Mouse (Mus musculus) MEL (cell line): Measurements from ENCODE around the gene Vopp1. TPM values are rescaled to one million over a fixed set of nuclear protein-coding genes. Genes with fewer than 3 reads are reported as not detected.

Experiments used
- DNase-seq: peaks from one replicate; pipeline ENCODE4 v3.0.0; 2011; ENCODE audit warnings: low read depth, low spot score
- H3K27ac ChIP-seq: 2 replicates; pipeline ENCODE4 v1.5.1; 2012; ENCODE audit warnings: low read depth, mild to moderate bottlenecking, control low read depth, low read length, moderate library complexity; ENCODE audit not compliant: control insufficient read depth
- H3K27me3 ChIP-seq, 2 experiments: fragments of 150-350 bp in 1 of 2; sonication (generic) in 1 of 2; 2 replicates each; pipeline ENCODE4 v1.6.1; 2012; ENCODE audit warnings: low read length in 2 of 2, mild to moderate bottlenecking in 2 of 2, improper control_type of control experiment in 1 of 2, moderate library complexity in 1 of 2; ENCODE audit not compliant: insufficient read depth in 2 of 2, control insufficient read depth in 1 of 2
- H3K36me3 ChIP-seq, 2 experiments: 2 replicates each; pipeline ENCODE4 v1.6.1; 2012 to 2014; ENCODE audit warnings: low read length in 2 of 2, improper control_type of control experiment in 1 of 2, inconsistent platforms in 1 of 2, mild to moderate bottlenecking in 1 of 2; ENCODE audit not compliant: insufficient read depth in 2 of 2, control insufficient read depth in 1 of 2
- H3K4me1 ChIP-seq, 2 experiments: fragments of 150-350 bp in 1 of 2; sonication (generic) in 1 of 2; 2 replicates each; pipeline ENCODE4 v1.6.1; 2012; ENCODE audit warnings: low read length in 2 of 2, improper control_type of control experiment in 1 of 2, mild to moderate bottlenecking in 1 of 2; ENCODE audit not compliant: insufficient read depth in 2 of 2, control insufficient read depth in 1 of 2
- H3K4me3 ChIP-seq, 2 experiments: fragments of 150-350 bp in 1 of 2; sonication (generic) in 1 of 2; 2 replicates each; pipeline ENCODE4 v1.5.1; 2012; ENCODE audit warnings: low read depth in 2 of 2, low read length in 2 of 2, mild to moderate bottlenecking in 2 of 2, moderate library complexity in 2 of 2, control low read depth in 1 of 2, improper control_type of control experiment in 1 of 2; ENCODE audit not compliant: control insufficient read depth in 1 of 2, insufficient read depth in 1 of 2
- H3K79me2 ChIP-seq: 2 replicates; pipeline ENCODE4 v1.6.1; 2012; ENCODE audit warnings: mild to moderate bottlenecking, low read length, moderate library complexity; ENCODE audit not compliant: control insufficient read depth, poor library complexity, insufficient read depth
- H3K9ac ChIP-seq: 2 replicates; pipeline ENCODE4 v1.6.1; 2012; ENCODE audit warnings: low read depth, mild to moderate bottlenecking, control low read depth, low read length, moderate library complexity; ENCODE audit not compliant: control insufficient read depth, poor library complexity, severe bottlenecking
- H3K9me3 ChIP-seq: fragments of 150-350 bp; sonication (generic); replicated peaks from 2 replicates; pipeline ENCODE4 v1.6.1; 2012; ENCODE audit warnings: mild to moderate bottlenecking, low read length, improper control_type of control experiment, moderate library complexity; ENCODE audit not compliant: insufficient read depth
- BHLHE40 ChIP-seq: IDR thresholded peaks from 2 replicates; pipeline ENCODE4 v1.6.1; 2012; ENCODE audit warnings: low read depth, mild to moderate bottlenecking, inconsistent platforms, low read length, improper control_type of control experiment, borderline replicate concordance
- CHD1 ChIP-seq: IDR thresholded peaks from 2 replicates; pipeline ENCODE4 v1.6.1; 2012; ENCODE audit warnings: low read depth, mild to moderate bottlenecking, inconsistent platforms, low read length, improper control_type of control experiment
- CHD2 ChIP-seq: IDR thresholded peaks from 2 replicates; pipeline ENCODE4 v1.6.1; 2011; ENCODE audit warnings: low read length, improper control_type of control experiment
- CTCF ChIP-seq, 3 experiments: IDR thresholded peaks in 2 of 3; conservative IDR thresholded peaks in 1 of 3; 2 replicates each; pipeline ENCODE4 v1.5.1; 2011 to 2012; ENCODE audit warnings: low read length in 3 of 3, low read depth in 2 of 3, mild to moderate bottlenecking in 2 of 3, improper control_type of control experiment in 1 of 3, inconsistent platforms in 1 of 3, mixed read lengths in 1 of 3, moderate library complexity in 1 of 3; ENCODE audit not compliant: control insufficient read depth in 1 of 3, insufficient read depth in 1 of 3, poor library complexity in 1 of 3, severe bottlenecking in 1 of 3
- ELF1 ChIP-seq: IDR thresholded peaks from 2 replicates; pipeline ENCODE4 v1.6.1; 2014; ENCODE audit warnings: low read depth, mild to moderate bottlenecking, inconsistent platforms, low read length, improper control_type of control experiment, moderate library complexity
- EP300 ChIP-seq, 2 experiments: IDR thresholded peaks; 2 replicates each; pipeline ENCODE4 v1.6.1; 2011; ENCODE audit warnings: improper control_type of control experiment in 2 of 2, low read length in 2 of 2, low read depth in 1 of 2, mild to moderate bottlenecking in 1 of 2
- GABPA ChIP-seq: IDR thresholded peaks from 2 replicates; pipeline ENCODE4 v1.6.1; 2012; ENCODE audit warnings: low read depth, mild to moderate bottlenecking, inconsistent platforms, low read length, improper control_type of control experiment, moderate library complexity
- GATA1 ChIP-seq: IDR thresholded peaks from 2 replicates; pipeline ENCODE4 v1.6.1; 2011; ENCODE audit warnings: low read depth, low read length, improper control_type of control experiment
- JUND ChIP-seq: IDR thresholded peaks from 2 replicates; pipeline ENCODE4 v1.6.1; 2011; ENCODE audit warnings: low read depth, mild to moderate bottlenecking, improper control_type of control experiment, low read length
- MAFK ChIP-seq: IDR thresholded peaks from 2 replicates; pipeline ENCODE4 v1.6.1; 2011; ENCODE audit warnings: low read depth, mild to moderate bottlenecking, low read length, improper control_type of control experiment, borderline replicate concordance
- MAZ ChIP-seq: IDR thresholded peaks from 2 replicates; pipeline ENCODE4 v1.6.1; 2012; ENCODE audit warnings: low read depth, mild to moderate bottlenecking, inconsistent platforms, low read length, improper control_type of control experiment
- MEF2A ChIP-seq: IDR thresholded peaks from 2 replicates; pipeline ENCODE4 v1.6.1; 2014; ENCODE audit warnings: low read depth, mild to moderate bottlenecking, inconsistent platforms, low read length, improper control_type of control experiment; ENCODE audit not compliant: poor library complexity, insufficient replicate concordance, severe bottlenecking; ENCODE audit errors: extremely low read depth
- MXI1 ChIP-seq: IDR thresholded peaks from 2 replicates; pipeline ENCODE4 v1.6.1; 2011; ENCODE audit warnings: mild to moderate bottlenecking, low read depth, low read length, improper control_type of control experiment
- MYB ChIP-seq: IDR thresholded peaks from 2 replicates; pipeline ENCODE4 v1.6.1; 2011; ENCODE audit warnings: mild to moderate bottlenecking, low read depth, low read length, improper control_type of control experiment
- MYC ChIP-seq: IDR thresholded peaks from 2 replicates; pipeline ENCODE4 v1.6.1; 2011; ENCODE audit warnings: low read depth, mild to moderate bottlenecking, low read length, improper control_type of control experiment, moderate library complexity
- NELFE ChIP-seq: IDR thresholded peaks from 2 replicates; pipeline ENCODE4 v1.6.1; 2011; ENCODE audit warnings: low read depth, low read length, improper control_type of control experiment
- NRF1 ChIP-seq: IDR thresholded peaks from 2 replicates; pipeline ENCODE4 v1.6.1; 2014; ENCODE audit warnings: low read depth, mild to moderate bottlenecking, inconsistent platforms, low read length, improper control_type of control experiment, moderate library complexity; ENCODE audit not compliant: poor library complexity, insufficient read depth, severe bottlenecking
- POLR2AphosphoS5 ChIP-seq: IDR thresholded peaks from 2 replicates; pipeline ENCODE4 v1.6.1; 2012; ENCODE audit warnings: low read depth, borderline replicate concordance, mild to moderate bottlenecking, inconsistent platforms, low read length, moderate library complexity, mixed read lengths
- RCOR1 ChIP-seq: IDR thresholded peaks from 2 replicates; pipeline ENCODE4 v1.6.1; 2012; ENCODE audit warnings: low read depth, mild to moderate bottlenecking, inconsistent platforms, low read length, improper control_type of control experiment
- SIN3A ChIP-seq: IDR thresholded peaks from 2 replicates; pipeline ENCODE4 v1.6.1; 2012; ENCODE audit warnings: low read length, improper control_type of control experiment, inconsistent platforms
- SMC3 ChIP-seq: IDR thresholded peaks from 2 replicates; pipeline ENCODE4 v1.6.1; 2011; ENCODE audit warnings: low read depth, low read length, improper control_type of control experiment
- TAL1 ChIP-seq: IDR thresholded peaks from 2 replicates; pipeline ENCODE4 v1.6.1; 2012; ENCODE audit warnings: mild to moderate bottlenecking, inconsistent platforms, low read length, moderate library complexity, mixed read lengths
- TCF12 ChIP-seq: IDR thresholded peaks from 2 replicates; pipeline ENCODE4 v1.6.1; 2014; ENCODE audit warnings: low read depth, mild to moderate bottlenecking, inconsistent platforms, low read length, improper control_type of control experiment, moderate library complexity
- USF1 ChIP-seq: IDR thresholded peaks from 2 replicates; pipeline ENCODE4 v1.6.1; 2014; ENCODE audit warnings: low read depth, mild to moderate bottlenecking, inconsistent platforms, low read length, improper control_type of control experiment, moderate library complexity
- USF2 ChIP-seq, 2 experiments: IDR thresholded peaks; 2 replicates each; pipeline ENCODE4 v1.6.1; 2011 to 2012; ENCODE audit warnings: improper control_type of control experiment in 2 of 2, low read length in 2 of 2, borderline replicate concordance in 1 of 2, inconsistent platforms in 1 of 2, low read depth in 1 of 2, mild to moderate bottlenecking in 1 of 2; ENCODE audit not compliant: insufficient read depth in 1 of 2
- ZC3H11A ChIP-seq: IDR thresholded peaks from 2 replicates; pipeline ENCODE4 v1.6.1; 2012; ENCODE audit warnings: low read depth, mild to moderate bottlenecking, inconsistent platforms, low read length, improper control_type of control experiment
- ZNF384 ChIP-seq: IDR thresholded peaks from 2 replicates; pipeline ENCODE4 v1.6.1; 2012; ENCODE audit warnings: low read depth, mild to moderate bottlenecking, inconsistent platforms, low read length, improper control_type of control experiment
- polyA plus RNA-seq, 2 experiments: library from polyadenylated mRNA; stranded (reverse) in 1 of 2; unstranded in 1 of 2; fragments of >175 nt in 1 of 2; fragments of >200 nt in 1 of 2; gene quantifications; 2 replicates each; pipeline versions ENCODE4 v1.2.1 to v1.2.4; 2012; ENCODE audit warnings: low replicate concordance in 2 of 2, low read depth in 1 of 2; ENCODE audit not compliant: insufficient read length in 2 of 2, insufficient read depth in 1 of 2, missing spikeins in 1 of 2
- total RNA-seq: library from RNA; depleted of rRNA; stranded (reverse); fragments of 300-350 nt; gene quantifications from 2 replicates; pipeline ENCODE4 v1.2.3, GENCODE M21; 2012

The Vopp1 gene
- total and polyA plus RNA-seq, 3 experiments, result 14.2 to 17.0 TPM; not detected in 1

DNA sequence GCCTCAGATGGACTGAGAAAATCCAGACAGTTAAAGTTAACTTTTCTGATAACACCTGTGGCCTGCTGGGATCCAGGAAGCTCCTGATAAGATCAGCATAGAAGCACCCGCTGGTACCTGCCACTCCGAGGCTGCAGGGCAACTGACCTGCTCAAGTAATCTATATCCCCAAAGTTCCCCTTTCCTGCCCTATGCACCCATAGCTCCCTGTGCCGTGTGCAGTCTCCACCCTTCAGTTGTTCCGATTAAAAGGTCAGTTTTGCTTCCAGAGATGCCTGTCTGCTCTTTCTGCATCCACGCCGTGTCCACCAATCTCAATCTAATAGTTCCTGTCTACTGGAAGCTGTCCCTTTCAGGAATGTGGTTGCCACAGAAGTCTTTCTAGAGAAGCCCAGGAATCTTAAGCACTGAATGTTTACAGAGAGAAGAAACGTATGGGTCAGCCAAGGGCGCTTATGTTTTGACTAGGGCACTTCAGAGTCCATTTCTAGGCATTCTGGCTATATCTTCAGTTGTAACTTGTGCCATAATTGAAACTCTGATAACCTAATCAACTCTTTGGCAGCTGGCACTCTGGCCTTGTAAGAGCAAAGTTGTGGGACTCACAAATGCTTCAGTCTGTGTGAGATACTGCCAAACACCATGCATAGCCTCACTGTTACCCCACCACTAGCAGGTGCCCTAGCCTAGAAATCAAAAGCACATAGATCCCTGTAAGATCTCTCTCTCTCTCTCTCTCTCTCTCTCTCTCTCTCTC lies 57.7 kb downstream of the Vopp1 start:
- Histone ChIP-seq H3K9ac (no peak overlapping the region), H3K27ac (peak overlapping the region; percentile 71), H3K4me1 (peaks cover 37 to 51% of the 10 kb centered on the region in 2 experiments), H3K79me2 (no peaks in the 10 kb centered on the region), H3K36me3 (peaks cover 0 to 68% of the 10 kb centered on the region in 2 experiments; a peak in 2 of 4 replicates), H3K9me3 (no peaks in the 10 kb centered on the region), H3K4me3 (peak overlapping the region in 1 of 2 experiments; percentile 7; a peak in 1 of 4 replicates), H3K27me3 (no peaks in the 10 kb centered on the region)
- peak; percentile 56 for DNase-seq
- peak; percentile 74 for TF ChIP-seq TAL1
- TF ChIP-seq CHD2, result no peak
- TF ChIP-seq SIN3A, result no peak
- no peak for TF ChIP-seq MYC
- no peak for TF ChIP-seq CHD1
- no peak; a peak in 1 of 6 replicates for TF ChIP-seq CTCF (IDR thresholded peaks at IDR 0.05 in 2 of 3, conservative IDR thresholded peaks at IDR 0.05 in 1 of 3; ENCODE audit: control insufficient read depth in 1 of 3, insufficient read depth in 1 of 3, low read depth in 2 of 3, low read length in 3 of 3, poor library complexity in 1 of 3, severe bottlenecking in 1 of 3)
- TF ChIP-seq BHLHE40, result no peak
- no peak for TF ChIP-seq NELFE
- no peak for TF ChIP-seq NRF1
- TF ChIP-seq GATA1, result peak; percentile 72
- no peak for TF ChIP-seq ZC3H11A
- TF ChIP-seq POLR2AphosphoS5, result no peak
- TF ChIP-seq TCF12, result peak; percentile 69
- TF ChIP-seq JUND, result peak; percentile 78; the same call in 1 of the 2 replicates
- peak; percentile 24 to 77; a peak in 2 of 4 replicates for TF ChIP-seq EP300 (IDR thresholded peaks at IDR 0.05; ENCODE audit: low read depth in 1 of 2, low read length in 2 of 2)
- no peak for TF ChIP-seq GABPA

DNA sequence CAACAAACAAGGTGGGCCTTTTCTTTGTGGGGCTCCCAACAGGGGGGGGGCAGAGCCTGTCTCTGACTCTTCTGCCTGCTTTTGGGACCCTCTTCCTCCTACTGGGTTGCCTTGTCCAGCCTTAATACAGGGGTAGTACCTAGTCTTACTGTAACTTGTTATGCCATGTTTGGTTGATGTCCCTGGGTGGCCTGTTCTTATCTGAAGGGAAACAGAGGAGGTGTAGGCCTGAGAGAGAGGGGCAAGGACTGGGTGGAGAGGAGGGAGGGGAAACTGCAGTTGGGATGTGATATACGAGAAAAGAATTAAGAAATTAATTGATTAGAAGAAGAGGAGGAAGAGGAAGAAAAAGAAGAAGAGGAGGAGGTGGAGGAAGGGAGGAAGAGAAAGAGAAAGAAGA lies 58.7 kb downstream of the Vopp1 start:
- Histone ChIP-seq H3K9ac (peak overlapping the region; percentile 39), H3K36me3 (peaks cover 0 to 68% of the 10 kb centered on the region in 2 experiments; a peak in 2 of 4 replicates)
- peak; percentile 57 for DNase-seq
- peak in 1 of 2 experiments; percentile 78; a peak in 3 of 4 replicates for TF ChIP-seq EP300 (IDR thresholded peaks at IDR 0.05; ENCODE audit: low read depth in 1 of 2, low read length in 2 of 2)
- no peak for TF ChIP-seq NELFE
- TF ChIP-seq MAFK, result no peak
- TF ChIP-seq MYB, result no peak; the same call in 1 of the 2 replicates
- no peak for TF ChIP-seq CHD1
- TF ChIP-seq ELF1, result no peak
- TF ChIP-seq TCF12, result 0 out of 2 replicates have a peak, but pooled peaks have one; percentile 57
- TF ChIP-seq CTCF (IDR thresholded peaks at IDR 0.05 in 2 of 3, conservative IDR thresholded peaks at IDR 0.05 in 1 of 3; ENCODE audit: control insufficient read depth in 1 of 3, insufficient read depth in 1 of 3, low read depth in 2 of 3, low read length in 3 of 3, poor library complexity in 1 of 3, severe bottlenecking in 1 of 3), result no peak
- TF ChIP-seq MAZ, result 0 out of 2 replicates have a peak, but pooled peaks have one; percentile 36
- no peak for TF ChIP-seq MYC
- no peak for TF ChIP-seq ZNF384
- no peak for TF ChIP-seq USF2 (IDR thresholded peaks at IDR 0.05; ENCODE audit: borderline replicate concordance in 1 of 2, insufficient read depth in 1 of 2, low read depth in 1 of 2, low read length in 2 of 2)
- TF ChIP-seq USF1, result no peak
- TF ChIP-seq GATA1, result peak; percentile 32; the same call in 1 of the 2 replicates
- no peak for TF ChIP-seq MEF2A
- TF ChIP-seq SMC3, result no peak
- peak; percentile 44 for TF ChIP-seq TAL1
- 0 out of 2 replicates have a peak, but pooled peaks have one; percentile 2 for TF ChIP-seq RCOR1
- 0 out of 2 replicates have a peak, but pooled peaks have one; percentile 26 for TF ChIP-seq MXI1

More for the DNA sequence above, 58.7 kb downstream of the Vopp1 start:
- no peaks in the 10 kb centered on the region for H3K27me3 ChIP-seq
- H3K79me2 ChIP-seq, result no peaks in the 10 kb centered on the region
- no peaks in the 10 kb centered on the region for H3K9me3 ChIP-seq
- peak overlapping the region; percentile 71 for H3K27ac ChIP-seq
- peaks cover 37 to 52% of the 10 kb centered on the region in 2 experiments for H3K4me1 ChIP-seq
- no peak overlapping the region for H3K4me3 ChIP-seq
